Mouse (Mus musculus) frontal cortex, postnatal 14 days (tissue): ENCODE measurements around the gene Acat1.

ENCODE experiments used
- DNase-seq, 2 experiments: peaks; one replicate each; pipeline ENCODE4 v3.0.0; 2022; ENCODE audit warnings: low spot score in 2 of 2

The Acat1 gene

GRCm38 (mm10) chr9:53535416-53536320, 74.5 kb downstream of the Acat1 start:
- DNase-seq, result no peak
